Mouse (Mus musculus) MEL (cell line): ENCODE measurements around the gene Ankrd44. TPM values are rescaled to one million over a fixed set of nuclear protein-coding genes. Genes with fewer than 3 reads are reported as not detected.
A peak's percentile ranks its signal among the peaks of the same experiment; 100 is the strongest.

Source experiments
- DNase-seq: peaks from one replicate; pipeline ENCODE4 v3.0.0; 2011; ENCODE audit warnings: low read depth, low spot score
- H3K27ac ChIP-seq: 2 replicates; pipeline ENCODE4 v1.5.1; 2012; ENCODE audit warnings: low read depth, mild to moderate bottlenecking, control low read depth, low read length, moderate library complexity; ENCODE audit not compliant: control insufficient read depth
- H3K27me3 ChIP-seq, 2 experiments: fragments of 150-350 bp in 1 of 2; sonication (generic) in 1 of 2; 2 replicates each; pipeline ENCODE4 v1.6.1; 2012; ENCODE audit warnings: low read length in 2 of 2, mild to moderate bottlenecking in 2 of 2, improper control_type of control experiment in 1 of 2, moderate library complexity in 1 of 2; ENCODE audit not compliant: insufficient read depth in 2 of 2, control insufficient read depth in 1 of 2
- H3K36me3 ChIP-seq, 2 experiments: 2 replicates each; pipeline ENCODE4 v1.6.1; 2012 to 2014; ENCODE audit warnings: low read length in 2 of 2, improper control_type of control experiment in 1 of 2, inconsistent platforms in 1 of 2, mild to moderate bottlenecking in 1 of 2; ENCODE audit not compliant: insufficient read depth in 2 of 2, control insufficient read depth in 1 of 2
- H3K4me1 ChIP-seq, 2 experiments: fragments of 150-350 bp in 1 of 2; sonication (generic) in 1 of 2; 2 replicates each; pipeline ENCODE4 v1.6.1; 2012; ENCODE audit warnings: low read length in 2 of 2, improper control_type of control experiment in 1 of 2, mild to moderate bottlenecking in 1 of 2; ENCODE audit not compliant: insufficient read depth in 2 of 2, control insufficient read depth in 1 of 2
- H3K4me3 ChIP-seq, 2 experiments: fragments of 150-350 bp in 1 of 2; sonication (generic) in 1 of 2; 2 replicates each; pipeline ENCODE4 v1.5.1; 2012; ENCODE audit warnings: low read depth in 2 of 2, low read length in 2 of 2, mild to moderate bottlenecking in 2 of 2, moderate library complexity in 2 of 2, control low read depth in 1 of 2, improper control_type of control experiment in 1 of 2; ENCODE audit not compliant: control insufficient read depth in 1 of 2, insufficient read depth in 1 of 2
- H3K79me2 ChIP-seq: 2 replicates; pipeline ENCODE4 v1.6.1; 2012; ENCODE audit warnings: mild to moderate bottlenecking, low read length, moderate library complexity; ENCODE audit not compliant: control insufficient read depth, poor library complexity, insufficient read depth
- H3K9ac ChIP-seq: 2 replicates; pipeline ENCODE4 v1.6.1; 2012; ENCODE audit warnings: low read depth, mild to moderate bottlenecking, control low read depth, low read length, moderate library complexity; ENCODE audit not compliant: control insufficient read depth, poor library complexity, severe bottlenecking
- H3K9me3 ChIP-seq: fragments of 150-350 bp; sonication (generic); replicated peaks from 2 replicates; pipeline ENCODE4 v1.6.1; 2012; ENCODE audit warnings: mild to moderate bottlenecking, low read length, improper control_type of control experiment, moderate library complexity; ENCODE audit not compliant: insufficient read depth
- CHD1 ChIP-seq: IDR thresholded peaks from 2 replicates; pipeline ENCODE4 v1.6.1; 2012; ENCODE audit warnings: low read depth, mild to moderate bottlenecking, inconsistent platforms, low read length, improper control_type of control experiment
- CTCF ChIP-seq, 3 experiments: IDR thresholded peaks in 2 of 3; conservative IDR thresholded peaks in 1 of 3; 2 replicates each; pipeline ENCODE4 v1.5.1; 2011 to 2012; ENCODE audit warnings: low read length in 3 of 3, low read depth in 2 of 3, mild to moderate bottlenecking in 2 of 3, improper control_type of control experiment in 1 of 3, inconsistent platforms in 1 of 3, mixed read lengths in 1 of 3, moderate library complexity in 1 of 3; ENCODE audit not compliant: control insufficient read depth in 1 of 3, insufficient read depth in 1 of 3, poor library complexity in 1 of 3, severe bottlenecking in 1 of 3
- E2F4 ChIP-seq: IDR thresholded peaks from 2 replicates; pipeline ENCODE4 v1.6.1; 2011; ENCODE audit warnings: low read depth, low read length, improper control_type of control experiment, borderline replicate concordance
- ELF1 ChIP-seq: IDR thresholded peaks from 2 replicates; pipeline ENCODE4 v1.6.1; 2014; ENCODE audit warnings: low read depth, mild to moderate bottlenecking, inconsistent platforms, low read length, improper control_type of control experiment, moderate library complexity
- ETS1 ChIP-seq: IDR thresholded peaks from 2 replicates; pipeline ENCODE4 v1.6.1; 2012; ENCODE audit warnings: low read depth, mild to moderate bottlenecking, inconsistent platforms, low read length, improper control_type of control experiment, moderate library complexity
- GABPA ChIP-seq: IDR thresholded peaks from 2 replicates; pipeline ENCODE4 v1.6.1; 2012; ENCODE audit warnings: low read depth, mild to moderate bottlenecking, inconsistent platforms, low read length, improper control_type of control experiment, moderate library complexity
- MAZ ChIP-seq: IDR thresholded peaks from 2 replicates; pipeline ENCODE4 v1.6.1; 2012; ENCODE audit warnings: low read depth, mild to moderate bottlenecking, inconsistent platforms, low read length, improper control_type of control experiment
- MXI1 ChIP-seq: IDR thresholded peaks from 2 replicates; pipeline ENCODE4 v1.6.1; 2011; ENCODE audit warnings: mild to moderate bottlenecking, low read depth, low read length, improper control_type of control experiment
- MYC ChIP-seq: IDR thresholded peaks from 2 replicates; pipeline ENCODE4 v1.6.1; 2011; ENCODE audit warnings: low read depth, mild to moderate bottlenecking, low read length, improper control_type of control experiment, moderate library complexity
- POLR2A ChIP-seq, 2 experiments: IDR thresholded peaks; 2 replicates each; pipeline ENCODE4 v1.6.1; 2011 to 2012; ENCODE audit warnings: low read length in 2 of 2, mild to moderate bottlenecking in 2 of 2, control low read depth in 1 of 2, improper control_type of control experiment in 1 of 2, low read depth in 1 of 2, moderate library complexity in 1 of 2; ENCODE audit not compliant: control insufficient read depth in 1 of 2, insufficient read depth in 1 of 2, poor library complexity in 1 of 2
- POLR2AphosphoS2 ChIP-seq: IDR thresholded peaks from 2 replicates; pipeline ENCODE4 v1.6.1; 2011; ENCODE audit warnings: low read length, improper control_type of control experiment
- RAD21 ChIP-seq: IDR thresholded peaks from 2 replicates; pipeline ENCODE4 v1.6.1; 2011; ENCODE audit warnings: mild to moderate bottlenecking, low read depth, low read length, improper control_type of control experiment
- RCOR1 ChIP-seq: IDR thresholded peaks from 2 replicates; pipeline ENCODE4 v1.6.1; 2012; ENCODE audit warnings: low read depth, mild to moderate bottlenecking, inconsistent platforms, low read length, improper control_type of control experiment
- SIN3A ChIP-seq: IDR thresholded peaks from 2 replicates; pipeline ENCODE4 v1.6.1; 2012; ENCODE audit warnings: low read length, improper control_type of control experiment, inconsistent platforms
- TCF12 ChIP-seq: IDR thresholded peaks from 2 replicates; pipeline ENCODE4 v1.6.1; 2014; ENCODE audit warnings: low read depth, mild to moderate bottlenecking, inconsistent platforms, low read length, improper control_type of control experiment, moderate library complexity
- UBTF ChIP-seq: IDR thresholded peaks from 2 replicates; pipeline ENCODE4 v1.6.1; 2012; ENCODE audit warnings: low read depth, mild to moderate bottlenecking, inconsistent platforms, low read length, improper control_type of control experiment, moderate library complexity, borderline replicate concordance; ENCODE audit not compliant: insufficient read depth
- USF1 ChIP-seq: IDR thresholded peaks from 2 replicates; pipeline ENCODE4 v1.6.1; 2014; ENCODE audit warnings: low read depth, mild to moderate bottlenecking, inconsistent platforms, low read length, improper control_type of control experiment, moderate library complexity
- ZC3H11A ChIP-seq: IDR thresholded peaks from 2 replicates; pipeline ENCODE4 v1.6.1; 2012; ENCODE audit warnings: low read depth, mild to moderate bottlenecking, inconsistent platforms, low read length, improper control_type of control experiment
- polyA plus RNA-seq, 2 experiments: library from polyadenylated mRNA; stranded (reverse) in 1 of 2; unstranded in 1 of 2; fragments of >175 nt in 1 of 2; fragments of >200 nt in 1 of 2; gene quantifications; 2 replicates each; pipeline versions ENCODE4 v1.2.1 to v1.2.4; 2012; ENCODE audit warnings: low replicate concordance in 2 of 2, low read depth in 1 of 2; ENCODE audit not compliant: insufficient read length in 2 of 2, insufficient read depth in 1 of 2, missing spikeins in 1 of 2
- total RNA-seq: library from RNA; depleted of rRNA; stranded (reverse); fragments of 300-350 nt; gene quantifications from 2 replicates; pipeline ENCODE4 v1.2.3, GENCODE M21; 2012

Gene Ankrd44
- total and polyA plus RNA-seq, 3 experiments, result 2.3 to 4.4 TPM; not detected in 1

- DNase-seq, result no peak
- Histone ChIP-seq H3K79me2 (no peaks in the 10 kb centered on the region), H3K4me1 (peaks cover 2 to 14% of the 10 kb centered on the region in 2 experiments; a peak in 3 of 4 replicates), H3K4me3 (no peak overlapping the region), H3K36me3 (peaks cover 0 to 8% of the 10 kb centered on the region in 2 experiments; a peak in 2 of 4 replicates), H3K27ac (no peak overlapping the region), H3K9me3 (no peaks in the 10 kb centered on the region), H3K9ac (no peak overlapping the region), H3K27me3 (no peaks in the 10 kb centered on the region)
- TF ChIP-seq ETS1 (no peak), POLR2AphosphoS2 (no peak), GABPA (no peak), CHD1 (no peak), RAD21 (no peak), MXI1 (no peak), ELF1 (no peak), SIN3A (no peak), MYC (no peak), E2F4 (no peak), UBTF (no peak)
Observed at GRCm38 (mm10) chr1:54827351-54827750, 98.8 kb downstream of the Ankrd44 start.

GRCm38 (mm10) chr1:54826426-54826986 is 99.7 kb downstream of the Ankrd44 start:
- TF ChIP-seq UBTF (no peak), ZC3H11A (no peak), RCOR1 (no peak), TCF12 (no peak), MXI1 (no peak), POLR2A (IDR thresholded peaks at IDR 0.05; ENCODE audit: control insufficient read depth in 1 of 2, insufficient read depth in 1 of 2, low read depth in 1 of 2, low read length in 2 of 2, poor library complexity in 1 of 2) (no peak), CTCF (IDR thresholded peaks at IDR 0.05 in 2 of 3, conservative IDR thresholded peaks at IDR 0.05 in 1 of 3; ENCODE audit: control insufficient read depth in 1 of 3, insufficient read depth in 1 of 3, low read depth in 2 of 3, low read length in 3 of 3, poor library complexity in 1 of 3, severe bottlenecking in 1 of 3) (no peak), RAD21 (no peak), USF1 (no peak), POLR2AphosphoS2 (no peak), MAZ (no peak), GABPA (no peak)
- H3K27me3 ChIP-seq, result no peaks in the 10 kb centered on the region

More at GRCm38 (mm10) chr1:54826426-54826986, 99.7 kb downstream of the Ankrd44 start:
- Histone ChIP-seq H3K4me3 (no peak overlapping the region), H3K79me2 (no peaks in the 10 kb centered on the region), H3K4me1 (peaks cover 2 to 14% of the 10 kb centered on the region in 2 experiments; a peak in 3 of 4 replicates), H3K36me3 (peaks cover 0 to 8% of the 10 kb centered on the region in 2 experiments; a peak in 2 of 4 replicates), H3K9ac (no peak overlapping the region), H3K27ac (no peak overlapping the region), H3K9me3 (no peaks in the 10 kb centered on the region)
- DNase-seq, result peak; percentile 55
